Mouse (Mus musculus) midbrain, embryonic 11.5 days (tissue): ENCODE data around the gene Ing5. TPM values are rescaled to one million over a fixed set of nuclear protein-coding genes. Genes with fewer than 3 reads are reported as not detected.

ENCODE experiments used
- ATAC-seq: fragments of 200-750 bp; cut with Nextera tagmentation; 2 replicates; pipeline ENCODE4 v1.8.0; 2017; ENCODE audit warnings: moderate TSS enrichment, moderate library complexity; ENCODE audit not compliant: low FRiP score
- DNase-seq: peaks from one replicate; pipeline ENCODE4 v3.0.0; 2015; ENCODE audit warnings: low spot score; ENCODE audit errors: missing footprints
- H3K27ac ChIP-seq: fragments of 300-500 bp; sonication (generic); 2 replicates; pipeline ENCODE4 v1.5.1; 2014; ENCODE audit warnings: low read depth, low read length
- H3K27me3 ChIP-seq: fragments of 300-500 bp; sonication (generic); 2 replicates; pipeline ENCODE4 v1.6.1; 2014; ENCODE audit warnings: mild to moderate bottlenecking, low read length, moderate library complexity, mixed read lengths; ENCODE audit not compliant: control insufficient read depth, insufficient read depth
- H3K36me3 ChIP-seq: fragments of 300-500 bp; sonication (generic); 2 replicates; pipeline ENCODE4 v1.6.1; 2014; ENCODE audit warnings: mild to moderate bottlenecking, low read length, moderate library complexity, mixed read lengths; ENCODE audit not compliant: control insufficient read depth, insufficient read depth
- H3K4me1 ChIP-seq: fragments of 300-500 bp; sonication (generic); 2 replicates; pipeline ENCODE4 v1.6.1; 2014; ENCODE audit warnings: low read length; ENCODE audit not compliant: control insufficient read depth, insufficient read depth
- H3K4me2 ChIP-seq: fragments of 300-500 bp; sonication (generic); 2 replicates; pipeline ENCODE4 v1.6.1; 2014; ENCODE audit warnings: mild to moderate bottlenecking, moderate library complexity
- H3K4me3 ChIP-seq: fragments of 300-500 bp; sonication (generic); 2 replicates; pipeline ENCODE4 v1.5.1; 2014; ENCODE audit warnings: low read depth, low read length
- H3K9ac ChIP-seq: fragments of 300-500 bp; sonication (generic); 2 replicates; pipeline ENCODE4 v1.6.1; 2014; ENCODE audit warnings: low read length
- H3K9me3 ChIP-seq: fragments of 300-500 bp; sonication (generic); 2 replicates; pipeline ENCODE4 v1.6.1; 2016; ENCODE audit warnings: low read length; ENCODE audit not compliant: control insufficient read depth
- WGBS: fragments of 180-500 bp; shearing (Covaris S2); extraction: QIAGEN DNeasy Blood & Tissue Kit; methylation state at CpG from one replicate; pipeline ENCODE4 v1.1.7; 2014; 5-methylcytosine and 5-hydroxymethylcytosine counted together
- polyA plus RNA-seq: library from polyadenylated mRNA; unstranded; fragments of >200 nt; fragmentation: Nextera tagmentation; extraction: Ambion mirVana; gene quantifications from 2 replicates; pipeline ENCODE4 v1.2.1, GENCODE M21; 2014

Gene Ing5
- polyA plus RNA-seq, 1 experiment from 2014 or later, result 17.8 TPM

- H3K27ac ChIP-seq, result no peak overlapping the region
- peaks cover 2% of the 10 kb centered on the region; the same call in 1 of the 2 replicates for H3K36me3 ChIP-seq
- no peak for ATAC-seq
- WGBS, result 86% methylated on average over 4 of the region's 4 CpGs
- DNase-seq, result peak; percentile 68
- peaks cover 11% of the 10 kb centered on the region for H3K4me1 ChIP-seq
- H3K4me3 ChIP-seq, result peak overlapping the region; percentile 66; the same call in 1 of the 2 replicates
- peak overlapping the region; percentile 85 for H3K4me2 ChIP-seq
- H3K9me3 ChIP-seq, result no peaks in the 10 kb centered on the region
- H3K9ac ChIP-seq, result no peak overlapping the region
- no peaks in the 10 kb centered on the region for H3K27me3 ChIP-seq
Measured at GRCm38 (mm10) chr1:93804818-93805217, 1.1 kb downstream of the Ing5 start.

- DNase-seq (peak; percentile 73), ATAC-seq (no peak)
- Histone ChIP-seq H3K27me3 (no peaks in the 10 kb centered on the region), H3K36me3 (peaks cover 2% of the 10 kb centered on the region; the same call in 1 of the 2 replicates), H3K9me3 (no peaks in the 10 kb centered on the region), H3K9ac (no peak overlapping the region), H3K27ac (no peak overlapping the region), H3K4me1 (peaks cover 11% of the 10 kb centered on the region), H3K4me3 (no peak overlapping the region), H3K4me2 (no peak overlapping the region)
- WGBS, result 80% methylated on average over 5 of the region's 5 CpGs
Measured at GRCm38 (mm10) chr1:93805221-93805951, 1.6 kb downstream of the Ing5 start.

- H3K4me1 ChIP-seq, result 0 out of 2 replicates have a peak, but pooled peaks cover 2% of the 10 kb centered on the region
- no peaks in the 10 kb centered on the region for H3K27me3 ChIP-seq
- H3K9ac ChIP-seq, result no peak overlapping the region
- no peak overlapping the region for H3K27ac ChIP-seq
- peaks cover 13% of the 10 kb centered on the region for H3K36me3 ChIP-seq
- H3K4me2 ChIP-seq, result no peak overlapping the region
- H3K4me3 ChIP-seq, result no peak overlapping the region
- WGBS, result 96% methylated on average over 4 of the region's 4 CpGs
- no peak for DNase-seq
- H3K9me3 ChIP-seq, result no peaks in the 10 kb centered on the region
- ATAC-seq, result no peak
Measured at GRCm38 (mm10) chr1:93808871-93809270, 5.1 kb downstream of the Ing5 start.

- WGBS, result 91% methylated on average over 3 of the region's 3 CpGs
- ATAC-seq, result no peak
- peaks cover 15% of the 10 kb centered on the region for H3K36me3 ChIP-seq
Measured at GRCm38 (mm10) chr1:93810011-93810410, 6.2 kb downstream of the Ing5 start.

GRCm38 (mm10) chr1:93811495-93812039, 7.8 kb downstream of the Ing5 start:
- Histone ChIP-seq H3K4me1 (no peaks in the 10 kb centered on the region), H3K27ac (no peak overlapping the region), H3K9ac (no peak overlapping the region), H3K27me3 (no peaks in the 10 kb centered on the region), H3K9me3 (no peaks in the 10 kb centered on the region), H3K4me2 (no peak overlapping the region), H3K36me3 (peaks cover 24% of the 10 kb centered on the region), H3K4me3 (no peak overlapping the region)
- ATAC-seq (no peak), DNase-seq (no peak)
- 93% methylated on average over 8 of the region's 8 CpGs for WGBS

More at GRCm38 (mm10) chr1:93810011-93810410, 6.2 kb downstream of the Ing5 start:
- Histone ChIP-seq H3K4me2 (no peak overlapping the region), H3K9ac (no peak overlapping the region), H3K4me3 (no peak overlapping the region), H3K27ac (no peak overlapping the region), H3K27me3 (no peaks in the 10 kb centered on the region), H3K4me1 (no peaks in the 10 kb centered on the region), H3K9me3 (no peaks in the 10 kb centered on the region)
- no peak for DNase-seq

- H3K27me3 ChIP-seq, result no peaks in the 10 kb centered on the region
- DNase-seq (no peak), ATAC-seq (no peak)
- no peak overlapping the region for H3K9ac ChIP-seq
- H3K4me3 ChIP-seq, result no peak overlapping the region
- peaks cover 36% of the 10 kb centered on the region for H3K36me3 ChIP-seq
- no peaks in the 10 kb centered on the region for H3K9me3 ChIP-seq
- H3K4me2 ChIP-seq, result no peak overlapping the region
- 93% methylated on average over 8 of the region's 8 CpGs for WGBS
- H3K27ac ChIP-seq, result no peak overlapping the region
- H3K4me1 ChIP-seq, result no peaks in the 10 kb centered on the region
Measured at GRCm38 (mm10) chr1:93817823-93818532, 14.2 kb downstream of the Ing5 start.

- Histone ChIP-seq H3K9me3 (no peaks in the 10 kb centered on the region), H3K27me3 (no peaks in the 10 kb centered on the region), H3K36me3 (peaks cover 31% of the 10 kb centered on the region), H3K9ac (no peak overlapping the region), H3K4me1 (no peaks in the 10 kb centered on the region), H3K27ac (no peak overlapping the region), H3K4me2 (no peak overlapping the region), H3K4me3 (no peak overlapping the region)
- ATAC-seq, result no peak
- no peak for DNase-seq
- 84% methylated on average over 7 of the region's 7 CpGs for WGBS
Measured at GRCm38 (mm10) chr1:93818722-93819121, 15.0 kb downstream of the Ing5 start.

- Histone ChIP-seq H3K36me3 (peaks cover 6% of the 10 kb centered on the region), H3K27me3 (no peaks in the 10 kb centered on the region), H3K4me2 (peak overlapping the region; percentile 69; the same call in 1 of the 2 replicates), H3K4me1 (peaks cover 7% of the 10 kb centered on the region), H3K4me3 (no peak overlapping the region), H3K9ac (peak overlapping the region; percentile 69; the same call in 1 of the 2 replicates), H3K9me3 (no peaks in the 10 kb centered on the region), H3K27ac (peak overlapping the region; percentile 79)
- 80% methylated on average over 3 of the region's 3 CpGs for WGBS
- no peak for ATAC-seq
- peak; percentile 69 for DNase-seq
Measured at GRCm38 (mm10) chr1:93823796-93824495, 20.2 kb downstream of the Ing5 start.
